Mouse (Mus musculus): ENCODE measurements around the gene Vstm5.

Gene Vstm5

DNA sequence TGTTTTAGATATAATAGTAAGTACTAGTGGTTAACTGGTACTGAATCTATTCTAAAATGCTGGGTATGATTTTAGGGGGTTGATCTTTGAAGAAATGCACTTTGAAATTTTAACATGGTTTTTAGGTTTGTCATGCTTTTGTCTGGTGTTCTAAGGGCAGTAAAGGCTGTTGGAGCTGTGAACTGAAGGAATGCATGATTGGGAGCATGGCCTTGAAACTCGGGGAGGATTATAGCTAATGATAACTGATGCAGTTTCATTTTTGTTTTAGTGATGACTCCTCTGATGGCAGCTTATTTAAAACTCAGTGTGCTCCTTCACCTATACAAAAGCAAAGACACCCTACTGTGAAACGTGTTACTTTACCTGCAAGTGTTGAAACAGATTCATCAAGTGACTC, 69.4 kb downstream of the Vstm5 start:
- in situ Hi-C loops (cut with MboI, MseI) = no loop called here

All from regulatory T cell (primary cell).